Mouse (Mus musculus): ENCODE data around the gene Rpgrip1. TPM values are rescaled to one million over a fixed set of nuclear protein-coding genes. Genes with fewer than 3 reads are reported as not detected.
A peak's percentile ranks its signal among the peaks of the same experiment; 100 is the strongest.

The Rpgrip1 gene
- polyA plus RNA-seq, 1 experiment from 2014 or later = 60.1 TPM

DNA sequence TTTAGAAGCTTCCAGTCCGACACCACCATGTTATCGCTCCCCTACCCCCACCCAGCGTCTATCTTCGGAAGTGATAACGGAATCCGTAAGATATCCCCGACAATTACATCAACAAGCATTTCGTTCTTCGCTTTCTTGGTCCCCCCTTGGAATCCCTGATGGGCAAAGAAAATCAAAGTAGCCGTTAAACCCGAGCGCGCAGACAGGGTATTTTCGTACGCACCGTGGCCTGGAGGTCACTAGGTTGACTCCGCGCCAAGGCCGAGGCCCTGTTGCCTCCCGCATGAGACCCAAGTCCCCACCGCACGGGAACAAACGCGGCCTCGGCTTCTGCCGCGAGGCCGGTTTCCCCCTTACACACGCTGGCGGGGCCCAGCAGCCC, 7.0 kb upstream of the Rpgrip1 start:
- H3K4me2 ChIP-seq (replicated peaks) = peak overlapping the region; percentile 70; the same call in 1 of the 2 replicates
- H3K4me3 ChIP-seq (replicated peaks) = peak overlapping the region; percentile 65
- H3K36me3 ChIP-seq = 0 out of 2 replicates have a peak, but pooled peaks cover 4% of the 10 kb centered on the region
- WGBS = under 1% methylated on average over 30 of the region's 30 CpGs
- no peaks in the 10 kb centered on the region for H3K9me3 ChIP-seq
- H3K27me3 ChIP-seq (replicated peaks) = no peaks in the 10 kb centered on the region
- H3K4me1 ChIP-seq (replicated peaks) = peaks cover 20% of the 10 kb centered on the region; the same call in 1 of the 2 replicates
- peak overlapping the region; percentile 93 for H3K27ac ChIP-seq
- peak overlapping the region; percentile 86 for H3K9ac ChIP-seq
- peak; percentile 16 for ATAC-seq

DNA sequence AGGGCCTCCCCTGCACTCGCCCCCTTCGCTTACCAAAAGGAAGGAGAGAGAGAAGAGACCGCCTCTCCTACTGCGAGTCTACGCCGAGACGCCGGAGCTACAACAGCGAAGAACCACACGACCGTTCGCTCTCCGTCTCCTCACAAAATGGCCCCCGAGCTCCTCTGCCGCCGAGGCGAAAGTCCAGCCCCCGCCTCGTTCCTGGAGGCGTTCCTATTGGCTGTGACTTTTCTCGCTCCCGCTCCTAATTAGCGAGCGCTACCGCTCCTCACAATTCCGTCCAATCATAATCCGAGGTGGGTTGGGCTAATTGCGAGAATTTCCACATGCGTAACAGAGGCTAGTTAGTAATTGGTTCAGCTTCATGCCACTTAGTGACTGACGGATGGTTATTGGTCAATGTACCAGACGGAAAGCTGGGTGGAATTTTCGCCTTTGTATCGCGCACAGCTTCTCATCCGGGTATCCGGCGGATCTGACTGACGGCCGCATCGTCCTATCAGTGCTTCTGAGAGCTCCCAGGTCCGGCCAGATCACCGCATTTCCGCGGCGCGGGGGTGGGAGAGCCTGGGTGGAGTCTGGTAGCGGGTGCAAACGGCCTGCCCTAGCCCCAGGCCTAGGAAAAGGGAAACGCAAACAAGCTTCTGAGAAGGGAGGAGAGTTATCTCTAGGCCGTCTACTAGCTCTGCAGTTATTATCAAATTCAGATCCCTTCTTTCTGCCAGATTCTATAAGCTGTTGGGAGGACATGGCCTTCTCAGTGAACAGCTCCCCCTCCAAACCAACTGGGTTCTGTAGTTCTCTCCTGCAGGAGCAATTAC, 6.4 kb upstream of the Rpgrip1 start, which contains the start of gene Hnrnpc:
Hnrnpc (minus strand) TSS at position 173 of the 821 bp plus-strand sequence.
- peak within 1 kb of the TSS; percentile 94 for H3K27ac ChIP-seq
- H3K4me3 ChIP-seq (replicated peaks) = peak within 1 kb of the TSS; percentile 65
- 0 out of 2 replicates have a peak, but pooled peaks cover 4% of the 10 kb centered on the region for H3K36me3 ChIP-seq
- no peaks in the 10 kb centered on the region for H3K27me3 ChIP-seq (replicated peaks)
- no peaks in the 10 kb centered on the region for H3K9me3 ChIP-seq
- WGBS = under 1% methylated on average over 50 of the region's 50 CpGs
- peak within 1 kb of the TSS; percentile 70 for H3K4me2 ChIP-seq (replicated peaks)
- ATAC-seq = peak; percentile 98
- H3K4me1 ChIP-seq (replicated peaks) = peaks cover 20% of the 10 kb centered on the region; the same call in 1 of the 2 replicates
- H3K9ac ChIP-seq = peak within 1 kb of the TSS; percentile 86

DNA sequence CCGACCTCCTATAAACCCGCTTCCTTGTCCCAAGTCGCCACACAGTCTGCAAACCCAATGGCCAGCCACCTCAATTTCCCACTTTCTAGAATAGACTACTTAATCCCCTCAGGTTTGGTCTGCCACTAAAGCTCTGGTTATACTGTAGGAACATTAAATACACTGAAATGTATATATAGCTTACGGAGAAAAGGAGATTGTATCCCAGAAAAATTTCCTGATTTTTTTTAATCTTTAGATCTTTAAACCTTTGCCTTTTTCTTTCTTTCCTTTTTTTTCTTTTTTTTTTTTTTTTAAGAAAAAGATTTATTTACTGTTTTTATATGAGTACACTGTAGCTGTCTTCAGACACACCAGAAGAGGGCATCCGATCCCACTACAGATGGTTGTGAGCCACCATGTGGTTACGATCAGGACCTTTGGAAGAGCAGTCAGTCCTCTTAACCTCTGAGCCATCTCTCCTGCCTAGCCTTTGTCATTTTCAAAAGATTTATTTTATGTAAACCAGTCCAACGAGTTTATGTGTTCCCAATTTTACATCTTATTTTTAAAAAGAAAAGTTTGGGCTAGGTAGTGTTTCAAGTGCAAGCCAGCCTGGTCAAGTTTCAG, 5.7 kb upstream of the Rpgrip1 start:
- H3K9ac ChIP-seq = peak overlapping the region; percentile 52
- WGBS = 31% methylated on average over 7 of the region's 7 CpGs
- H3K27me3 ChIP-seq (replicated peaks) = no peaks in the 10 kb centered on the region
- ATAC-seq = no peak
- H3K4me1 ChIP-seq (replicated peaks) = peaks cover 17% of the 10 kb centered on the region; the same call in 1 of the 2 replicates
- H3K27ac ChIP-seq = peak overlapping the region; percentile 94
- H3K4me2 ChIP-seq (replicated peaks) = peak overlapping the region; percentile 67
- H3K4me3 ChIP-seq (replicated peaks) = peak overlapping the region; percentile 34
- 0 out of 2 replicates have a peak, but pooled peaks cover 4% of the 10 kb centered on the region for H3K36me3 ChIP-seq
- no peaks in the 10 kb centered on the region for H3K9me3 ChIP-seq

DNA sequence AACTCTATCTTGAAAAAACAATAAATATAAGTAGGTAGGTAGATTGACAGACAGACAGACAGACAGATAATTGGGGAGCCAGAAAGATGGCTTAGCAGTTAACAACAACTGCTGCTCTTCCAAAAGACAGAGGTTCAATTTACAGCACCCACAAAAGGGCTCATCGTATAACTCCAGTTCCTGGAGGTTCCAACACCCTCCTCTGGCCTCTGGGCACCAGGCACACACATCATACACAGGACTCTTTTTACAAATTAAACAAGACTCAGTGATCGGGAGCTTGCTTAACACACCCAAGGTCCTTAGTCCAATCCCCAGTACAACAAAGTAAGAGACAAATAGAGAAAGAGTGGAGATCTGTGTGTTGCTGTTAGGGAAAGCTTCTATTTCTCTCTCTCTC, 5.2 kb upstream of the Rpgrip1 start:
- Histone ChIP-seq H3K27ac (peak overlapping the region; percentile 58), H3K4me3 (replicated peaks) (no peak overlapping the region), H3K4me2 (replicated peaks) (peak overlapping the region; percentile 19; the same call in 1 of the 2 replicates), H3K36me3 (0 out of 2 replicates have a peak, but pooled peaks cover 4% of the 10 kb centered on the region), H3K27me3 (replicated peaks) (no peaks in the 10 kb centered on the region), H3K9ac (no peak overlapping the region), H3K4me1 (replicated peaks) (peaks cover 15% of the 10 kb centered on the region; the same call in 1 of the 2 replicates), H3K9me3 (no peaks in the 10 kb centered on the region)
- ATAC-seq = no peak
- 43% methylated on average over 2 of the region's 2 CpGs for WGBS

DNA sequence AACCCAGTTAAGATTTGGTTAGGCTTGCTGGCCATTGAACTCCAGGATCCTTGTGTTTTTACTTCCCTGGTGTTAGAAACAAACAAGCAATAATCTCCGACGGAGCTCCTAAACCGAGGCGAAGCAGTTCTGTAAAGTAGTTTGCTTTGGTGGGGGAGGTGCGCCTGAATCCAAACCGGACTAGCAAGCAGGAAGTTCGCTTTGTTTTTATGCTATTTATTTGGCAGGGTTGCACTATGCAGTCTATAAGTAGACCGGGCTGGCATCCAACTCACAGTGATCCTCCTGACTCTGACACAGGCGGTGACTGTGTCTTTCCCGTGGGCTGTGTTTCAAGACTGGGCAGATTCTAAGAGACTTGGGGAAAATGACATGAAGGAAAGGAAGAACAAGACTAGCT, 3.8 kb upstream of the Rpgrip1 start:
- Histone ChIP-seq H3K4me3 (replicated peaks) (no peak overlapping the region), H3K36me3 (0 out of 2 replicates have a peak, but pooled peaks cover 1% of the 10 kb centered on the region), H3K9ac (no peak overlapping the region), H3K9me3 (no peaks in the 10 kb centered on the region), H3K4me2 (replicated peaks) (peak overlapping the region; percentile 39), H3K27ac (peak overlapping the region; percentile 77), H3K4me1 (replicated peaks) (peaks cover 8% of the 10 kb centered on the region; the same call in 1 of the 2 replicates), H3K27me3 (replicated peaks) (no peaks in the 10 kb centered on the region)
- no peak for ATAC-seq
- WGBS = 12% methylated on average over 10 of the region's 10 CpGs

DNA sequence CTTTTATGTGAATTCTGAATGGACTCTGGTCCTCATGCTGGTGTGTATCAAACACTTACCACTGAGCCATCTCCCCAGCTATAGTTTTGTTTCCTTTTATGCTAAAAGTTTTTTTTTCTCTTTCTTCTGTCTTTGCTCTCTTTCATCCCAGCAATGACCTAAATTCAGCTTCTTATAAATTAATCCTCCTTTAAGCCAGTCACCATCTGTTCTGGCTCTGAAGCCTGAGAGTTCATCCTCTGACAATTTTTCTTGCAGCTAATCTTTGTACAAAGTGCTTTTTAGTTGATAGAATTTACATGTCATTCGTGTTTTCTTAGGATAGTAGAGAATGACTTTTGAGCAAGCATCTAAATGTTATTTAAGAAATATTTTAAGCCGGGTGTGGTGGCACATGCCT, 2.5 kb upstream of the Rpgrip1 start:
- Histone ChIP-seq H3K27me3 (replicated peaks) (no peaks in the 10 kb centered on the region), H3K4me3 (replicated peaks) (no peak overlapping the region)
- WGBS = 80% methylated on average over 2 of the region's 2 CpGs

DNA sequence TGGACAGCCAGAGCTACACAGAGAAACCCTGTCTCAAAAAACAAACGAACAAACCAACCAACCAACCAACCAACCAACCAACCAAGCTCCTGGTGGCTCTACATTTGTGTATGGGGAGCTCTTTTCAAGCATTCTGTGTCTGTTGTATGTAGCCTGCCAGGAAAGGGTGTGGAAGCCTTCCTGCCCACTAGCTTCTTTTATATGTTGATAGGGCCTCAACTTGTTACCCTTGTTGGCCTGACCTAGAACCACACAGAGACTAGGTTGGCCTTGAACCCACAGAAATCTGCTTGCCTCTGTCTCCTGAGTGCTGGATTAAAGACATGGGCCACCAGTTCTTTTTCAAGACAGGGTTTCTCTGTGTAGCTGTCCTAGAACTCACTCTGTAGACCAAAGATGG, 3.6 kb downstream of the Rpgrip1 start:
- Histone ChIP-seq H3K4me1 (replicated peaks) (peaks cover 7% of the 10 kb centered on the region; the same call in 1 of the 2 replicates), H3K4me3 (replicated peaks) (no peak overlapping the region), H3K36me3 (no peaks in the 10 kb centered on the region), H3K9ac (no peak overlapping the region), H3K27ac (no peak overlapping the region), H3K4me2 (replicated peaks) (no peak overlapping the region), H3K27me3 (replicated peaks) (no peaks in the 10 kb centered on the region), H3K9me3 (no peaks in the 10 kb centered on the region)
- WGBS = 77% methylated on average over 1 of the region's 1 CpGs
- no peak for ATAC-seq

More for the DNA sequence above, 2.5 kb upstream of the Rpgrip1 start:
- Histone ChIP-seq H3K27ac (no peak overlapping the region), H3K9ac (no peak overlapping the region), H3K36me3 (no peaks in the 10 kb centered on the region), H3K4me2 (replicated peaks) (no peak overlapping the region), H3K9me3 (no peaks in the 10 kb centered on the region), H3K4me1 (replicated peaks) (peaks cover 5% of the 10 kb centered on the region; the same call in 1 of the 2 replicates)
- no peak for ATAC-seq

DNA sequence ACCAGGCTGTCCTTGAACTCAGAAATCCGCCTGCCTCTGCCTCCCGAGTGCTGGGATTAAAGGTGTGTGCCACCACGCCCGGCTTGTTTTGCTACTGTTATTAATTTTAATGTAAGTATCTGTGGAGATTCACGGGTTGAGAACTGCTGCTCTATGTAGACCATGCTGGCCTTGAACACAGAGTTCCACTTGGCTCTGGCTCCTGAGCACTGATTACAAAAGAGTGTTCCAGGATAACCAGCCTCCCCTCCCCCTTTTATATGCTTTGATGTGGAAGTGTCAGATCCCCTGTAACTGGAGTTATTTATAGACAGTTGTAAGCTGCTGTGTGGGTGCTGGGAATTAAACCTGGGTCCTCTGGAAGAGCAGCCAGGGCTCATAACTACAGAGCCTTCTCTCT, 6.7 kb downstream of the Rpgrip1 start:
- no peak overlapping the region for H3K4me3 ChIP-seq (replicated peaks)
- H3K9ac ChIP-seq = no peak overlapping the region
- no peak for ATAC-seq
- H3K27me3 ChIP-seq (replicated peaks) = no peaks in the 10 kb centered on the region
- H3K36me3 ChIP-seq = no peaks in the 10 kb centered on the region
- no peak overlapping the region for H3K4me2 ChIP-seq (replicated peaks)
- no peak overlapping the region for H3K27ac ChIP-seq
- peaks cover 8% of the 10 kb centered on the region; the same call in 1 of the 2 replicates for H3K4me1 ChIP-seq (replicated peaks)
- no peaks in the 10 kb centered on the region for H3K9me3 ChIP-seq
- WGBS = 93% methylated on average over 5 of the region's 5 CpGs

DNA sequence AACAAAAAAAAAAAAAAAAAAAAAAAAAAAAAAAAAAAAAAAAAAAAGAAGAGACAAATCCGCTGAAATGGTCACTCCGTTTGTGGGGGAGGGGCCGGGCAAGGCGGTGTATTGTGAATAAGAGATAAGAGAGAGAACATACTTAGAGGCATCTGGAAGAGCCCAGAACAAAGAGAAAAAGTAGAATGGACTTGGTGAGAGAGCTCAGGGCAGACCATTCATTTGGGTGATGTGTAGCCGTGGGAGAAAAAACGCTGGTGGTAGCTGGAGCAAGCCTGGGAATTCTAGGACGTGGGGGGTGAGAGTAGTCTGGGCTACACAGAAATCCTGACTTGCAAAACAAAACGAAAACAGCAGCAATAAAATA, 7.9 kb downstream of the Rpgrip1 start:
- H3K27ac ChIP-seq = peak overlapping the region; percentile 70; the same call in 1 of the 2 replicates

DNA sequence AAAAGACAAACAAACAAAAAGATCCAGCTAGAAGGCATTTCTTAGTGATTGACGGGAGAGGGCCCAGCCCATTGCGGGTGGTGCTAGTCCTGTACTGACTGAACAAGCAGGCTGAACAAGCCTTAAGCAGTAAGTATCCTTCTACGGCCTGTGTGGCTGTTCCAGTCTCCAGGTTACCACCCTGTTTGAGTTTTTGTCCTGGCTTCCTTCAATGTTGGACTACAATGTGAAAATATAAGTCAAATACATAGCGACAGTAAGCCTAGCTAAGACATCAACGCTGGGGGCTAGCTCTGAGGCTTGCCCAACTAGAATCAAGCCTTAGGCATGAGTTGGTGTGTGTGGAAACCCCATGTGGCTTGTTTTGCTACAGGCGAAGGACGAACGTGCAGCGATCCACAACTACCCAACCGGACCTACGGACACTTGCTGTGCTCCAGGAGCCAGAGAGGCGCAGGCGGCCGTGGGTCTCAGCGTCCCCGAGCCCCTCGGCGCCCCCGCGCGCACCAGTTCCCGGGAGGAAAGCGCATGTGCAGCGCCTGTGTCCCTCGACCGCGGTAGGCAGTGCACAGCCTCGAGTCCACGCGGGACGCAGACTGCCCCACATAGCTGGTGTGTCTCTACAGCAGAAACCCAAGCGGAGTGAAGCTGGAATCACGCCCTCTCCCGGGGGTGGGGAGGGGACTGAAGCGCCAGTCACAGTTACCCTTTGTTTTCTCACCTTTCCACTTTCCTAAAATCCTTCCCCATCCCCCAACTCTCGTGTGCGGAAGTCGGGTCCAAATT, 8.5 kb downstream of the Rpgrip1 start:
- WGBS = 1% methylated on average over 38 of the region's 38 CpGs
- Histone ChIP-seq H3K4me1 (replicated peaks) (peaks cover 8% of the 10 kb centered on the region; the same call in 1 of the 2 replicates), H3K27me3 (replicated peaks) (no peaks in the 10 kb centered on the region), H3K9me3 (no peaks in the 10 kb centered on the region), H3K4me3 (replicated peaks) (peak overlapping the region; percentile 53), H3K36me3 (no peaks in the 10 kb centered on the region), H3K4me2 (replicated peaks) (peak overlapping the region; percentile 96), H3K27ac (peak overlapping the region; percentile 70), H3K9ac (peak overlapping the region; percentile 65)
- peak; percentile 94 for ATAC-seq

More for the DNA sequence above, 7.9 kb downstream of the Rpgrip1 start:
- Histone ChIP-seq H3K4me3 (replicated peaks) (peak overlapping the region; percentile 53), H3K4me1 (replicated peaks) (peaks cover 8% of the 10 kb centered on the region; the same call in 1 of the 2 replicates), H3K27me3 (replicated peaks) (no peaks in the 10 kb centered on the region), H3K9me3 (no peaks in the 10 kb centered on the region), H3K9ac (no peak overlapping the region; the same call in 1 of the 2 replicates), H3K36me3 (no peaks in the 10 kb centered on the region), H3K4me2 (replicated peaks) (peak overlapping the region; percentile 96)
- 16% methylated on average over 8 of the region's 8 CpGs for WGBS
- ATAC-seq = peak; percentile 19; the same call in 1 of the 2 replicates

DNA sequence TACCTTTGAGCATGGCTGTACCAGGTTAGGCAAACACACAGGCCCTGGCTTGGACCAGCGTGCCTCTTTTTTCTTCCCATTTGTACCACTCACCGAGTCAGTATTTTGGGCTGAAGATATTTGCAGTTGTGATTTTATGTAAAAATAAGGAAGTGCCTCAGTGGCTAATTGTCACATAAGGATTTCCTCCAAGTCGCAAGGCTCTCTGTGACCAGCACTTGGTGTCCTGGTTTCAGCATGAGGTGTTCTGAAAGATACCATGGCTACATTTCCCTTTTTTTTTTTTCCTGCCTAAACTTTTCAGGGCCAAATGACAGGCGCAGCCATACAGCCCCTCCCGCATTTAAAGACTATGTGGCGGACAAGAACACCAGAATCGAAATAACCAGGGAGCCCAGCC, 9.7 kb downstream of the Rpgrip1 start:
- Histone ChIP-seq H3K36me3 (no peaks in the 10 kb centered on the region), H3K4me3 (replicated peaks) (no peak overlapping the region), H3K9me3 (no peaks in the 10 kb centered on the region), H3K4me1 (replicated peaks) (peaks cover 8% of the 10 kb centered on the region; the same call in 1 of the 2 replicates), H3K27ac (no peak overlapping the region), H3K27me3 (replicated peaks) (no peaks in the 10 kb centered on the region), H3K9ac (no peak overlapping the region), H3K4me2 (replicated peaks) (0 out of 2 replicates have a peak overlapping the region, but pooled peaks have one; percentile 96)
- 58% methylated on average over 7 of the region's 7 CpGs for WGBS
- no peak for ATAC-seq

Data from intestine, embryonic 15.5 days (tissue).